Mouse (Mus musculus): ENCODE results near the gene Lrit3.
A peak's percentile ranks its signal among the peaks of the same experiment; 100 is the strongest.

Lrit3 gene

GRCm38 (mm10) chr3:129803765-129804164, at the start of gene Lrit3:
Lrit3 (minus strand) TSS chr3:129804030.
- DNase-seq (ENCODE audit: low spot score), result no peak

- DNase-seq (ENCODE audit: low spot score), result no peak
Observed at GRCm38 (mm10) chr3:129846846-129847245, 43.0 kb upstream of the Lrit3 start.

GRCm38 (mm10) chr3:129845868-129846267, 42.0 kb upstream of the Lrit3 start:
- no peak for DNase-seq (ENCODE audit: low spot score)

GRCm38 (mm10) chr3:129838017-129838416, 34.2 kb upstream of the Lrit3 start:
- no peak for DNase-seq (ENCODE audit: low spot score)

- no peak for DNase-seq (ENCODE audit: low spot score)
Observed at GRCm38 (mm10) chr3:129836965-129837364, 33.1 kb upstream of the Lrit3 start.

- DNase-seq (ENCODE audit: low spot score), result peak; percentile 70
Observed at GRCm38 (mm10) chr3:129836051-129836697, 32.3 kb upstream of the Lrit3 start.

- no peak for DNase-seq (ENCODE audit: low spot score)
Observed at GRCm38 (mm10) chr3:129835388-129835934, 31.6 kb upstream of the Lrit3 start, which contains the start of gene Cfi. Cfi (plus strand) TSS chr3:129835884.

- DNase-seq (ENCODE audit: low spot score), result peak; percentile 97
Observed at GRCm38 (mm10) chr3:129831035-129831568, 27.3 kb upstream of the Lrit3 start, which contains the start of gene Gar1. Gar1 (minus strand) TSS chr3:129831396.

GRCm38 (mm10) chr3:129830626-129831025, 26.8 kb upstream of the Lrit3 start:
- DNase-seq (ENCODE audit: low spot score), result no peak

- DNase-seq (ENCODE audit: low spot score), result no peak
Observed at GRCm38 (mm10) chr3:129827691-129828090, 23.9 kb upstream of the Lrit3 start.

- DNase-seq (ENCODE audit: low spot score), result no peak
Observed at GRCm38 (mm10) chr3:129826691-129827090, 22.9 kb upstream of the Lrit3 start.

GRCm38 (mm10) chr3:129824891-129825290, 21.1 kb upstream of the Lrit3 start:
- DNase-seq (ENCODE audit: low spot score), result no peak

- no peak for DNase-seq (ENCODE audit: low spot score)
Observed at GRCm38 (mm10) chr3:129824146-129824545, 20.3 kb upstream of the Lrit3 start.

GRCm38 (mm10) chr3:129823293-129823692, 19.5 kb upstream of the Lrit3 start:
- DNase-seq (ENCODE audit: low spot score), result peak; percentile 68

GRCm38 (mm10) chr3:129822206-129822775, 18.5 kb upstream of the Lrit3 start, which contains the start of gene Rrh:
Rrh (minus strand) TSS chr3:129822587.
- no peak for DNase-seq (ENCODE audit: low spot score)

- DNase-seq (ENCODE audit: low spot score), result peak; percentile 19
Observed at GRCm38 (mm10) chr3:129821736-129822135, 17.9 kb upstream of the Lrit3 start.

- no peak for DNase-seq (ENCODE audit: low spot score)
Observed at GRCm38 (mm10) chr3:129820847-129821246, 17.0 kb upstream of the Lrit3 start.

- no peak for DNase-seq (ENCODE audit: low spot score)
Observed at GRCm38 (mm10) chr3:129799011-129799410, 4.8 kb downstream of the Lrit3 start.

- DNase-seq (ENCODE audit: low spot score), result no peak
Observed at GRCm38 (mm10) chr3:129798551-129798950, 5.3 kb downstream of the Lrit3 start.

GRCm38 (mm10) chr3:129797341-129797740, 6.5 kb downstream of the Lrit3 start:
- no peak for DNase-seq (ENCODE audit: low spot score)

GRCm38 (mm10) chr3:129793801-129794200, 10.0 kb downstream of the Lrit3 start:
- no peak for DNase-seq (ENCODE audit: low spot score)

GRCm38 (mm10) chr3:129782746-129783145, 21.1 kb downstream of the Lrit3 start:
- DNase-seq (ENCODE audit: low spot score), result no peak

- DNase-seq (ENCODE audit: low spot score), result no peak
Observed at GRCm38 (mm10) chr3:129781435-129781834, 22.4 kb downstream of the Lrit3 start.

All from MN1 (cell line).